Mouse (Mus musculus) hindbrain, embryonic 14.5 days (tissue): Measurements from ENCODE around the gene Aldoart1. TPM values are rescaled to one million over a fixed set of nuclear protein-coding genes. Genes with fewer than 3 reads are reported as not detected.
A peak's percentile ranks its signal among the peaks of the same experiment; 100 is the strongest.

Source experiments
- ATAC-seq: fragments of 200-750 bp; cut with Nextera tagmentation; 2 replicates; pipeline ENCODE4 v1.8.0; 2017; ENCODE audit warnings: moderate number of reproducible peaks, mild to moderate bottlenecking, moderate TSS enrichment, moderate library complexity; ENCODE audit not compliant: low FRiP score
- DNase-seq: peaks from one replicate; pipeline ENCODE4 v3.0.0-alpha.2; 2015; ENCODE audit warnings: low spot score
- H3K27ac ChIP-seq: fragments of 300-500 bp; sonication (generic); 2 replicates; pipeline ENCODE4 v1.5.1; 2014; ENCODE audit warnings: mild to moderate bottlenecking, moderate library complexity
- H3K27me3 ChIP-seq: fragments of 300-500 bp; sonication (generic); 2 replicates; pipeline ENCODE4 v1.6.1; 2014; ENCODE audit warnings: mild to moderate bottlenecking, low read length, mixed read lengths; ENCODE audit not compliant: control insufficient read depth, insufficient read depth
- H3K36me3 ChIP-seq: fragments of 300-500 bp; sonication (generic); replicated peaks from 2 replicates; pipeline ENCODE4 v1.6.1; 2014; ENCODE audit not compliant: control insufficient read depth, insufficient read depth
- H3K4me1 ChIP-seq: fragments of 300-500 bp; sonication (generic); replicated peaks from 2 replicates; pipeline ENCODE4 v1.6.1; 2014; ENCODE audit warnings: antibody characterized with exemption, low read length, mixed read lengths; ENCODE audit not compliant: control insufficient read depth, insufficient read depth
- H3K4me2 ChIP-seq: fragments of 300-500 bp; sonication (generic); replicated peaks from 2 replicates; pipeline ENCODE4 v1.6.1; 2014; ENCODE audit warnings: mild to moderate bottlenecking, moderate library complexity
- H3K4me3 ChIP-seq: fragments of 300-500 bp; sonication (generic); replicated peaks from 2 replicates; pipeline ENCODE4 v1.5.1; 2014; ENCODE audit warnings: mild to moderate bottlenecking, low read length
- H3K9ac ChIP-seq: fragments of 300-500 bp; sonication (generic); 2 replicates; pipeline ENCODE4 v1.6.1; 2014
- H3K9me3 ChIP-seq: fragments of 300-500 bp; sonication (generic); 2 replicates; pipeline ENCODE4 v1.6.1; 2016; ENCODE audit warnings: low read length; ENCODE audit not compliant: control insufficient read depth
- WGBS: fragments of 180-500 bp; shearing (Covaris S2); extraction: QIAGEN DNeasy Blood & Tissue Kit; methylation state at CpG from one replicate; pipeline ENCODE4 v1.1.7; 2014; 5-methylcytosine and 5-hydroxymethylcytosine counted together
- polyA plus RNA-seq: library from polyadenylated mRNA; unstranded; fragments of >200 nt; fragmentation: Nextera tagmentation; extraction: Ambion mirVana; gene quantifications from 2 replicates; pipeline ENCODE4 v1.2.1, GENCODE M21; 2014

Aldoart1 gene
- not detected in 2 replicates for polyA plus RNA-seq

- Histone ChIP-seq H3K9me3 (no peaks in the 10 kb centered on the region), H3K4me3 (no peak within 1 kb of the TSS), H3K27ac (no peak within 1 kb of the TSS), H3K27me3 (no peaks in the 10 kb centered on the region), H3K36me3 (no peaks in the 10 kb centered on the region), H3K9ac (no peak within 1 kb of the TSS), H3K4me2 (no peak within 1 kb of the TSS), H3K4me1 (no peaks in the 10 kb centered on the region)
- ATAC-seq (no peak), DNase-seq (no peak)
- WGBS = 95% methylated on average over 9 of the region's 9 CpGs
Observed at GRCm38 (mm10) chr4:72852534-72852933, at the start of gene Aldoart1. Gene Aldoart1 (minus strand): TSS chr4:72852634.

GRCm38 (mm10) chr4:72901566-72901965 lies 49.1 kb upstream of the Aldoart1 start:
- Histone ChIP-seq H3K27me3 (no peaks in the 10 kb centered on the region), H3K9ac (no peak overlapping the region), H3K36me3 (no peaks in the 10 kb centered on the region), H3K4me2 (no peak overlapping the region), H3K27ac (no peak overlapping the region), H3K9me3 (no peaks in the 10 kb centered on the region), H3K4me1 (no peaks in the 10 kb centered on the region), H3K4me3 (no peak overlapping the region)
- DNase-seq (no peak), ATAC-seq (no peak)
- 67% methylated on average over 1 of the region's 1 CpGs for WGBS

- no peaks in the 10 kb centered on the region for H3K4me1 ChIP-seq
- H3K4me2 ChIP-seq = no peak overlapping the region
- no peaks in the 10 kb centered on the region for H3K9me3 ChIP-seq
- no peak overlapping the region for H3K9ac ChIP-seq
- no peaks in the 10 kb centered on the region for H3K36me3 ChIP-seq
- no peak overlapping the region for H3K4me3 ChIP-seq
- H3K27ac ChIP-seq = no peak overlapping the region
- 80% methylated on average over 2 of the region's 2 CpGs for whole genome bisulfite sequencing
- no peaks in the 10 kb centered on the region for H3K27me3 ChIP-seq
- ATAC-seq (no peak), DNase-seq (no peak)
Observed at GRCm38 (mm10) chr4:72865371-72866075, 13.1 kb upstream of the Aldoart1 start.

- 0 out of 2 replicates have a peak, but pooled peaks cover 4% of the 10 kb centered on the region for H3K9me3 ChIP-seq
Observed at GRCm38 (mm10) chr4:72844276-72844675, 8.2 kb downstream of the Aldoart1 start.

GRCm38 (mm10) chr4:72843025-72843424 lies 9.4 kb downstream of the Aldoart1 start:
- Histone ChIP-seq H3K9ac (no peak overlapping the region), H3K4me3 (no peak overlapping the region), H3K4me2 (no peak overlapping the region), H3K4me1 (no peaks in the 10 kb centered on the region), H3K27ac (no peak overlapping the region), H3K36me3 (no peaks in the 10 kb centered on the region), H3K9me3 (0 out of 2 replicates have a peak, but pooled peaks cover 4% of the 10 kb centered on the region), H3K27me3 (no peaks in the 10 kb centered on the region)
- no peak for ATAC-seq
- DNase-seq = no peak

More at GRCm38 (mm10) chr4:72844276-72844675, 8.2 kb downstream of the Aldoart1 start:
- Histone ChIP-seq H3K4me2 (no peak overlapping the region), H3K27me3 (no peaks in the 10 kb centered on the region), H3K4me3 (no peak overlapping the region), H3K4me1 (no peaks in the 10 kb centered on the region), H3K36me3 (no peaks in the 10 kb centered on the region), H3K27ac (no peak overlapping the region), H3K9ac (no peak overlapping the region)
- DNase-seq = no peak
- ATAC-seq = no peak

- Histone ChIP-seq H3K9me3 (0 out of 2 replicates have a peak, but pooled peaks cover 1% of the 10 kb centered on the region), H3K27ac (no peak overlapping the region), H3K4me3 (no peak overlapping the region), H3K27me3 (no peaks in the 10 kb centered on the region), H3K4me2 (no peak overlapping the region), H3K4me1 (no peaks in the 10 kb centered on the region), H3K9ac (no peak overlapping the region), H3K36me3 (no peaks in the 10 kb centered on the region)
- 48% methylated on average over 2 of the region's 2 CpGs for WGBS
- ATAC-seq (no peak), DNase-seq (no peak)
Observed at GRCm38 (mm10) chr4:72836430-72836829, 16.0 kb downstream of the Aldoart1 start.

- ATAC-seq (no peak), DNase-seq (no peak)
Observed at GRCm38 (mm10) chr4:72835400-72835799, 17.0 kb downstream of the Aldoart1 start.

GRCm38 (mm10) chr4:72800816-72801215 lies 51.6 kb downstream of the Aldoart1 start:
- no peak overlapping the region for H3K4me3 ChIP-seq
- peak; percentile 28 for DNase-seq
- H3K4me2 ChIP-seq = no peak overlapping the region
- ATAC-seq = no peak
- no peaks in the 10 kb centered on the region for H3K9me3 ChIP-seq
- no peaks in the 10 kb centered on the region for H3K36me3 ChIP-seq
- peaks cover 4% of the 10 kb centered on the region; the same call in 1 of the 2 replicates for H3K4me1 ChIP-seq
- WGBS = 32% methylated on average over 1 of the region's 1 CpGs
- no peak overlapping the region for H3K9ac ChIP-seq
- no peak overlapping the region for H3K27ac ChIP-seq
- H3K27me3 ChIP-seq = no peaks in the 10 kb centered on the region

More at GRCm38 (mm10) chr4:72835400-72835799, 17.0 kb downstream of the Aldoart1 start:
- Histone ChIP-seq H3K4me3 (no peak overlapping the region), H3K27ac (no peak overlapping the region), H3K27me3 (no peaks in the 10 kb centered on the region), H3K9me3 (no peaks in the 10 kb centered on the region), H3K9ac (no peak overlapping the region), H3K36me3 (no peaks in the 10 kb centered on the region), H3K4me2 (no peak overlapping the region), H3K4me1 (no peaks in the 10 kb centered on the region)
- 29% methylated on average over 1 of the region's 1 CpGs for WGBS
